8 mouse cellular contexts compared by ENCODE assay signal in the genomic region with DNA sequence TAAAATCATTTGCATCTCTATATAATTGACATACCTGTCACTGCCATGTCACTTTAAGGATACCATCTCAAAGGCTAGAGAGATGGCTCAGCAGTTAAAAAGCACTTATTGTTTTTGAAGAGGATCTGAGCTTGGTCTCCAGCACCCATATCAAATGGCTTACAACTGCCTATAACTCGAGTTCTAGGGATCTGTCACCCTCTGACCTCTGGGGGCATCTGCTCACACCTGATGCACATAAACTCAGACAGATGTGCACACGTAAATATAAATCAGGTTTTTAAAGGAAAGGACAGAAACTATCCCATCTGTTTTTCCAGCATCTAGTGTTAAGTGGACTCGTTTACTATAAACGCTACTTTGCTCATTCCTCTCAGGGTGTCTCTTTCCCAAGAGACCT. TPM values are rescaled to one million over a fixed set of nuclear protein-coding genes. Genes with fewer than 3 reads are reported as not detected.
DNase-seq lines count a peak whose midpoint lies in the region; ATAC-seq and TF ChIP-seq lines count a peak whose summit lies in the region.

No protein-coding gene starts in this region.

- no peaks in the 10 kb centered on the region for H3K36me3 ChIP-seq in lung, postnatal 0 days (ENCODE audit: insufficient read depth, low read length)
- H3K36me3 ChIP-seq in embryonic facial prominence, embryonic 13.5 days, result peaks cover under 1% of the 10 kb centered on the region; the same call in 1 of the 2 replicates
- H3K36me3 ChIP-seq in intestine, embryonic 16.5 days (ENCODE audit: control insufficient read depth, insufficient read depth, low read length), result no peaks in the 10 kb centered on the region
- H3K36me3 ChIP-seq in neural tube, embryonic 15.5 days, result no peaks in the 10 kb centered on the region

- peak overlapping the region; percentile 92 for H3K4me3 ChIP-seq in lung, postnatal 0 days (ENCODE audit: low read depth, low read length)
- peak overlapping the region; percentile 96 for H3K4me3 ChIP-seq in embryonic facial prominence, embryonic 13.5 days
- peak overlapping the region; percentile 87 for H3K4me3 ChIP-seq in intestine, embryonic 16.5 days (ENCODE audit: low read length)
- peak overlapping the region; percentile 96 for H3K4me3 ChIP-seq in neural tube, embryonic 15.5 days (replicated peaks)

- no peak for ATAC-seq in lung, postnatal 0 days
- ATAC-seq in embryonic facial prominence, embryonic 13.5 days (ENCODE audit: insufficient number of reproducible peaks, insufficient read depth, low FRiP score, low TSS enrichment, low read depth), result no peak
- no peak for ATAC-seq in intestine, embryonic 16.5 days
- no peak for ATAC-seq in neural tube, embryonic 15.5 days (ENCODE audit: low FRiP score)
- no peak for ATAC-seq in inflammation-experienced regulatory T-cells, adult 6 months

- no peaks in the 10 kb centered on the region for H3K9me3 ChIP-seq in lung, postnatal 0 days (ENCODE audit: low read length)
- no peaks in the 10 kb centered on the region for H3K9me3 ChIP-seq in embryonic facial prominence, embryonic 13.5 days
- H3K9me3 ChIP-seq in intestine, embryonic 16.5 days (ENCODE audit: control insufficient read depth, low read length), result no peaks in the 10 kb centered on the region
- H3K9me3 ChIP-seq in neural tube, embryonic 15.5 days (replicated peaks), result no peaks in the 10 kb centered on the region

- no peak for TF ChIP-seq EP300 in lung, postnatal 0 days (IDR thresholded peaks at IDR 0.05)

- no peak for TF ChIP-seq CTCF in lung, postnatal 0 days (IDR thresholded peaks at IDR 0.05)

- peak overlapping the region; percentile 91 for H3K4me2 ChIP-seq in lung, postnatal 0 days (replicated peaks; ENCODE audit: low read depth, low read length)
- peak overlapping the region; percentile 90 for H3K4me2 ChIP-seq in embryonic facial prominence, embryonic 13.5 days
- H3K4me2 ChIP-seq in intestine, embryonic 16.5 days (ENCODE audit: low read depth, low read length), result peak overlapping the region; percentile 68
- H3K4me2 ChIP-seq in neural tube, embryonic 15.5 days, result peak overlapping the region; percentile 94

- peaks cover 10% of the 10 kb centered on the region for H3K4me1 ChIP-seq in lung, postnatal 0 days (ENCODE audit: insufficient read depth, low read depth, low read length)
- H3K4me1 ChIP-seq in embryonic facial prominence, embryonic 13.5 days, result peaks cover 20% of the 10 kb centered on the region
- peaks cover 10% of the 10 kb centered on the region for H3K4me1 ChIP-seq in intestine, embryonic 16.5 days (ENCODE audit: control insufficient read depth, insufficient read depth, low read length)
- H3K4me1 ChIP-seq in neural tube, embryonic 15.5 days, result peaks cover 25% of the 10 kb centered on the region

- H3K27ac ChIP-seq in lung, postnatal 0 days (ENCODE audit: low read length), result peak overlapping the region; percentile 86; the same call in 1 of the 2 replicates
- H3K27ac ChIP-seq in embryonic facial prominence, embryonic 13.5 days, result peak overlapping the region; percentile 94
- 0 out of 2 replicates have a peak overlapping the region, but pooled peaks have one; percentile 89 for H3K27ac ChIP-seq in intestine, embryonic 16.5 days (ENCODE audit: low read length)
- peak overlapping the region; percentile 96 for H3K27ac ChIP-seq in neural tube, embryonic 15.5 days (replicated peaks)

- H3K27me3 ChIP-seq in lung, postnatal 0 days (replicated peaks; ENCODE audit: insufficient read depth, low read length), result no peaks in the 10 kb centered on the region
- peaks cover 6% of the 10 kb centered on the region for H3K27me3 ChIP-seq in embryonic facial prominence, embryonic 13.5 days
- H3K27me3 ChIP-seq in intestine, embryonic 16.5 days (replicated peaks; ENCODE audit: control insufficient read depth, insufficient read depth, low read length), result no peaks in the 10 kb centered on the region
- peaks cover 10% of the 10 kb centered on the region; the same call in 1 of the 2 replicates for H3K27me3 ChIP-seq in neural tube, embryonic 15.5 days (replicated peaks)

- DNase-seq in lung, postnatal 0 days (ENCODE audit: low spot score), result no peak
- DNase-seq in lung, postnatal 14 days, result no peak
- no peak for DNase-seq in Muller cell, postnatal 12 days (ENCODE audit: inconsistent ontology term)
- no peak for DNase-seq in frontal cortex, postnatal 10 days (ENCODE audit: low spot score in 2 of 2)

- no peak overlapping the region for H3K9ac ChIP-seq in lung, postnatal 0 days (replicated peaks; ENCODE audit: low read depth)
- H3K9ac ChIP-seq in embryonic facial prominence, embryonic 13.5 days, result peak overlapping the region; percentile 96
- H3K9ac ChIP-seq in intestine, embryonic 16.5 days (ENCODE audit: low read depth, low read length), result peak overlapping the region; percentile 88; the same call in 1 of the 2 replicates
- H3K9ac ChIP-seq in neural tube, embryonic 15.5 days (replicated peaks), result peak overlapping the region; percentile 91

- 11% methylated on average over 4 of the region's 4 CpGs for WGBS in lung, postnatal 0 days
- 9% methylated on average over 4 of the region's 4 CpGs for WGBS in embryonic facial prominence, embryonic 13.5 days
- 7% methylated on average over 4 of the region's 4 CpGs for WGBS in intestine, embryonic 16.5 days
- 11% methylated on average over 4 of the region's 4 CpGs for WGBS in neural tube, embryonic 15.5 days

RNA-seq across cellular contexts. Expression of a gene that starts 0.9 kb away (rescaled TPM):
- polyA plus RNA-seq in lung, postnatal 0 days (2015; fragmentation: Nextera tagmentation; extraction: Ambion mirVana), result 0.31 and 0.35 TPM in 2 replicates
- 0.29 and 0.52 TPM in 2 replicates for polyA plus RNA-seq in embryonic facial prominence, embryonic 13.5 days (2015; fragmentation: Nextera tagmentation; extraction: Ambion mirVana)
- polyA plus RNA-seq in intestine, embryonic 16.5 days (2015; fragmentation: Nextera tagmentation; extraction: Ambion mirVana), result 0.34 and 0.49 TPM in 2 replicates
- 0.24 and 0.27 TPM in 2 replicates for polyA plus RNA-seq in neural tube, embryonic 15.5 days (2015; fragmentation: Nextera tagmentation; extraction: Ambion mirVana)
- under 1 TPM in 2 of 3 experiments, not detected in 1; 0.32 to 0.42 TPM for polyA plus RNA-seq in inflammation-experienced regulatory T-cells, adult 6 months (2017; shearing (Covaris generic))

RNA-seq across cellular contexts. Expression of a gene that starts 0.9 kb away (rescaled TPM):
- 26.3 and 28.3 TPM in 2 replicates for polyA plus RNA-seq in lung, postnatal 0 days (2015; fragmentation: Nextera tagmentation; extraction: Ambion mirVana)
- polyA plus RNA-seq in embryonic facial prominence, embryonic 13.5 days (2015; fragmentation: Nextera tagmentation; extraction: Ambion mirVana), result 42.0 and 42.7 TPM in 2 replicates
- 32.0 and 35.6 TPM in 2 replicates for polyA plus RNA-seq in intestine, embryonic 16.5 days (2015; fragmentation: Nextera tagmentation; extraction: Ambion mirVana)
- polyA plus RNA-seq in neural tube, embryonic 15.5 days (2015; fragmentation: Nextera tagmentation; extraction: Ambion mirVana), result 29.6 and 33.3 TPM in 2 replicates
- polyA plus RNA-seq in inflammation-experienced regulatory T-cells, adult 6 months (2017; shearing (Covaris generic)), result 10 to 100 TPM; 28.4 to 41.9 (median 31.8) TPM

RNA-seq across cellular contexts. Expression of a gene that starts 17.6 kb away (rescaled TPM):
- 10.9 and 11.6 TPM in 2 replicates for polyA plus RNA-seq in lung, postnatal 0 days (2015; fragmentation: Nextera tagmentation; extraction: Ambion mirVana)
- polyA plus RNA-seq in embryonic facial prominence, embryonic 13.5 days (2015; fragmentation: Nextera tagmentation; extraction: Ambion mirVana), result 33.9 and 34.7 TPM in 2 replicates
- 17.3 and 18.0 TPM in 2 replicates for polyA plus RNA-seq in intestine, embryonic 16.5 days (2015; fragmentation: Nextera tagmentation; extraction: Ambion mirVana)
- polyA plus RNA-seq in neural tube, embryonic 15.5 days (2015; fragmentation: Nextera tagmentation; extraction: Ambion mirVana), result 19.0 and 19.7 TPM in 2 replicates
- 10 to 100 TPM; 14.6 to 22.5 (median 21.1) TPM for polyA plus RNA-seq in inflammation-experienced regulatory T-cells, adult 6 months (2017; shearing (Covaris generic))
